Mouse (Mus musculus): ENCODE measurements at regions not wholly inside any gene's neighbourhood (a gene's known extent, or its start where the extent isn't known, plus 50 kb on each side); places are given as distances from the start of the nearest gene placed in this dataset.

DNA sequence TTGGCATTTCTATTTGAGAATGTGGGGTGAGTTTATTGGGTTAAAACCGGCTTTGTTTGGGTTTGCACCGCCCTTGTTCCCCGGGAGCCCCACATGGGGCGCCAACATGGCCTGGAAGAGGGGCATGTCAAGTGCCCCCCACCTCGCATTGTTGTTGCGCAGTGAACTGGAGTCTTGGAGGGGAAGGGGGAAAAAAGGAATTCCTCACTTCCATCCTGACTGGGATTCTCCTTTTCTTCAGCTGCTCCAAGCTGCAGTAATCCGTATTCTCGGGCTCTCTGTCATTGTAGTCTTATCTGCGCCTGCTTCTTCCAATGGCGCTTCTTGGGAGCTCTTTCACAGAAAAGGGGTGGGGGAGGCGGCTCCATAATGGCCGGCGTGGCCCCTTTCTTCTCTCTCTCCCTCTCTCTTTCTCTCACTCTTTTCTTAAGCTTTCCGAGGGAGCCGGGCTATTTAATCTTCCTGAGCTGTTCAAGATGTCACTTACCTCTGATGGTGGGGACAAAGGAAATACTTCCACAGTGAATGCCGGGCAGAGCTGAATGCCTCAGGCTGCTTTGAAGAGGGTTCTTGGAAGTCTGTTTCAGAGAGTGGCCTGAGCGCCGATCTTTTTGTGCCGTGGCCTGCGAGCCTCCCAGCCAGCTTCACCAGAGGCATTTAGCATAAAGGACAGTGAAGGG, 218.6 kb downstream of the Mycn start:
- no peaks in the 10 kb centered on the region for H3K36me3 ChIP-seq (ENCODE audit: control insufficient read depth, insufficient read depth)
- WGBS: 85% methylated on average over 20 of the region's 20 CpGs
- H3K27ac ChIP-seq (ENCODE audit: low read depth, low read length): no peak overlapping the region
- TF ChIP-seq CTCF (IDR thresholded peaks at IDR 0.05; ENCODE audit: low read depth): no peak
- no peak overlapping the region for H3K4me2 ChIP-seq (replicated peaks; ENCODE audit: low read depth)
- H3K27me3 ChIP-seq (replicated peaks; ENCODE audit: control insufficient read depth, insufficient read depth, low read length): no peaks in the 10 kb centered on the region
- no peak overlapping the region for H3K9ac ChIP-seq (ENCODE audit: low read depth, low read length)
- no peak overlapping the region for H3K4me3 ChIP-seq (ENCODE audit: low read depth, low read length)
- no peaks in the 10 kb centered on the region for H3K4me1 ChIP-seq (replicated peaks; ENCODE audit: control insufficient read depth, insufficient read depth, low read length)
- no peaks in the 10 kb centered on the region for H3K9me3 ChIP-seq (ENCODE audit: control insufficient read depth)
- no peak for ATAC-seq

DNA sequence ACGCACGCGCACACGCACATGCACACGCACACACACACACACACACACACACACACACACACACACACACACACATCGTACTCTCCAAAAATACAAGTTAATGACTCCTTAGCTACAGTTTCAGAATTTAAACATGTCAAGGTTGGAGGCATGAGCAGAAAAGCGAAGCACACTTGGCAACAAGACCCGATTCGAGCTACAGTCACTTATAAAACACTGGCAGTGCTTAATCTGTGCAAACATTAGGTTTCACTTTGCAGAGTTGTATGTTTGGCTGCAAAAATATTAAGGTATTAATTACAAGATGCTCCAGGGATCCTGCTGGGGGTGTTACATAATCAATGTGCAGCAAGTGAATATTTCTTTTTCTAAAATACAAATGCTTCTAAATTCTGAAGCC, 225.0 kb downstream of the Mycn start:
- Histone ChIP-seq H3K4me2 (replicated peaks; ENCODE audit: low read depth) (no peak overlapping the region), H3K9ac (ENCODE audit: low read depth, low read length) (no peak overlapping the region), H3K4me3 (ENCODE audit: low read depth, low read length) (no peak overlapping the region), H3K9me3 (ENCODE audit: control insufficient read depth) (no peaks in the 10 kb centered on the region), H3K27me3 (replicated peaks; ENCODE audit: control insufficient read depth, insufficient read depth, low read length) (no peaks in the 10 kb centered on the region), H3K36me3 (ENCODE audit: control insufficient read depth, insufficient read depth) (no peaks in the 10 kb centered on the region), H3K27ac (ENCODE audit: low read depth, low read length) (no peak overlapping the region), H3K4me1 (replicated peaks; ENCODE audit: control insufficient read depth, insufficient read depth, low read length) (no peaks in the 10 kb centered on the region)
- 86% methylated on average over 9 of the region's 9 CpGs for WGBS
- no peak for ATAC-seq
- no peak for TF ChIP-seq CTCF (IDR thresholded peaks at IDR 0.05; ENCODE audit: low read depth)

DNA sequence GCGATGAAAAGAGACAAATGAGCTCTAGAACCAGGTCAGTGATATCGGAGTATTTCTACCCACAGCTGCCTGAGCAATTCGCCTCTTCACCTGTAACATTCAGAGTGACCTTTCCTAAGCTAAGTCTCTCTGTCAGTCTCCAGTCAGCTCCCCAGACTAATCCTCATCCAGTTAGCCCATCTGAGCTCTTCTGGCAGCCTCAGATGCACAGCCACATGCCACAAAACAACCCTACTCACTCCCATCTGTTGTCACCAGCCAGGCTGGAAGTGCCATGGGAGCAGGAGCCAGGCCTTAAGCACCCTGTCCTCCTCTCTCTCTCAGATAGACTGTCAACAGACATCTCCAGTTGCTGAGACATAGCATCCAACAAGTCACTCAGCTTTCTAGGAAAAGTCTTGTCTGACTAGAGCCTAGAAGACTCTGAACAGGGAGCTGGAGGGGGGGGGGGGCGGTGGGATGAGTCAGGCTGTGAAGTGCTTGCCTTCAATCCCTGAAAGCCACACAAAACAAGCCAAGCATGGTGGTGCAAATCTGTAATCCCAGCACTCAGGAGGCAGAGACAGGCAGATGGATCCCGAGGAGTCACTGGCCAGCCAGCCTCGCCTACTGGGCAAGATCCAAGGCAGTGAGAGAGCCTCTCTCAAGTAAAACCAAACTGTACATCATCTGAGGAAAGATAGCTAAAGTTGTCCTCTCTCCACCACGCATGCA, 225.6 kb downstream of the Mycn start:
- ATAC-seq: no peak
- no peak for TF ChIP-seq CTCF (IDR thresholded peaks at IDR 0.05; ENCODE audit: low read depth)

DNA sequence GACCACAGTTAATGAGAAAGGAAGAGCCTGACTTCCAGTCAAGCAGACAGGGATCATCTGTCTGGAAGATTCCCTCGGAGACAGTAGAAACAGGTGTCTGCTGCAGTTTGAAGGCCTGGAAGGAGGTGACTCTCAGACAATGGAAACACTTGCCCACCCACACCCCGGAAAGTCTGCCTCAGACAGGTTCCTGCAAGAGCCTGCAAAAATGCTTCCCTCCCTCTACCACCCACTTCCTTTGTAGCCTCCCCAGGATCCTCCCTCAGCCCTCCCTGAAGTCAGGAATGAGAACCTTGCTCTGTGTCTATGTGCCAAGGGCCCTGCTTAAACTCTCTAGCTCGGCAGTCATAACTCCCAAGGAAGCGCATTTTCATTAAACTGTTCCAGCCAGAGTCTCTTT, 226.2 kb downstream of the Mycn start:
- H3K36me3 ChIP-seq (ENCODE audit: control insufficient read depth, insufficient read depth): no peaks in the 10 kb centered on the region
- H3K4me2 ChIP-seq (replicated peaks; ENCODE audit: low read depth): no peak overlapping the region
- 68% methylated on average over 4 of the region's 4 CpGs for WGBS
- no peak overlapping the region for H3K4me3 ChIP-seq (ENCODE audit: low read depth, low read length)
- no peaks in the 10 kb centered on the region for H3K9me3 ChIP-seq (ENCODE audit: control insufficient read depth)
- no peak for TF ChIP-seq CTCF (IDR thresholded peaks at IDR 0.05; ENCODE audit: low read depth)
- H3K9ac ChIP-seq (ENCODE audit: low read depth, low read length): no peak overlapping the region
- no peaks in the 10 kb centered on the region for H3K27me3 ChIP-seq (replicated peaks; ENCODE audit: control insufficient read depth, insufficient read depth, low read length)
- no peak for ATAC-seq
- no peak overlapping the region for H3K27ac ChIP-seq (ENCODE audit: low read depth, low read length)
- H3K4me1 ChIP-seq (replicated peaks; ENCODE audit: control insufficient read depth, insufficient read depth, low read length): no peaks in the 10 kb centered on the region

More for the DNA sequence above, 225.6 kb downstream of the Mycn start:
- Histone ChIP-seq H3K27me3 (replicated peaks; ENCODE audit: control insufficient read depth, insufficient read depth, low read length) (no peaks in the 10 kb centered on the region), H3K9ac (ENCODE audit: low read depth, low read length) (no peak overlapping the region), H3K4me1 (replicated peaks; ENCODE audit: control insufficient read depth, insufficient read depth, low read length) (no peaks in the 10 kb centered on the region), H3K9me3 (ENCODE audit: control insufficient read depth) (no peaks in the 10 kb centered on the region), H3K36me3 (ENCODE audit: control insufficient read depth, insufficient read depth) (no peaks in the 10 kb centered on the region), H3K27ac (ENCODE audit: low read depth, low read length) (no peak overlapping the region), H3K4me3 (ENCODE audit: low read depth, low read length) (no peak overlapping the region), H3K4me2 (replicated peaks; ENCODE audit: low read depth) (no peak overlapping the region)
- WGBS: 80% methylated on average over 7 of the region's 7 CpGs

DNA sequence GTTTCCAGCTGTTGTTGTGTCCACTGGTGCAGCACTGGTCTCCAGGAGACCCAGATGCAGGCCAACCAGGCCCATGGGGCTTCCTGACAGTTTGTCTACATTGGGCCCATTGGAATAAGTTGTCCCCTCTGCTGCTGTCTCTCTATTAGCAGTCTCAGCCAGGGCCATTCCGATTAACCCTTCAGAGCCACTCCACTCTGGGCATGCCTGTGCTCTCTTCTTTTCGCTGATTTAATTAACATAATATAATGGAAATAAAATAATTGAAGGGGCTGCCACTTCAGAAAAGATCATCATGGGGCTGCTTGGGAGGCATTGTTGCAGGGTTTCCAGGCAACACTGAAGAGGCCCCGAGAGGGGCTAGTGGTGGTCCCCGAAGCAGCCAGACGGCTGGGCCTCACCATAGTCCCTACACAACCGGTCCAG, 231.5 kb downstream of the Mycn start:
- Histone ChIP-seq H3K9ac (ENCODE audit: low read depth, low read length) (no peak overlapping the region), H3K4me2 (replicated peaks; ENCODE audit: low read depth) (no peak overlapping the region), H3K27ac (ENCODE audit: low read depth, low read length) (no peak overlapping the region), H3K36me3 (ENCODE audit: control insufficient read depth, insufficient read depth) (no peaks in the 10 kb centered on the region), H3K27me3 (replicated peaks; ENCODE audit: control insufficient read depth, insufficient read depth, low read length) (no peaks in the 10 kb centered on the region), H3K4me3 (ENCODE audit: low read depth, low read length) (no peak overlapping the region), H3K4me1 (replicated peaks; ENCODE audit: control insufficient read depth, insufficient read depth, low read length) (no peaks in the 10 kb centered on the region), H3K9me3 (ENCODE audit: control insufficient read depth) (no peaks in the 10 kb centered on the region)
- TF ChIP-seq CTCF (IDR thresholded peaks at IDR 0.05; ENCODE audit: low read depth): no peak
- ATAC-seq: no peak
- 80% methylated on average over 6 of the region's 6 CpGs for WGBS

DNA sequence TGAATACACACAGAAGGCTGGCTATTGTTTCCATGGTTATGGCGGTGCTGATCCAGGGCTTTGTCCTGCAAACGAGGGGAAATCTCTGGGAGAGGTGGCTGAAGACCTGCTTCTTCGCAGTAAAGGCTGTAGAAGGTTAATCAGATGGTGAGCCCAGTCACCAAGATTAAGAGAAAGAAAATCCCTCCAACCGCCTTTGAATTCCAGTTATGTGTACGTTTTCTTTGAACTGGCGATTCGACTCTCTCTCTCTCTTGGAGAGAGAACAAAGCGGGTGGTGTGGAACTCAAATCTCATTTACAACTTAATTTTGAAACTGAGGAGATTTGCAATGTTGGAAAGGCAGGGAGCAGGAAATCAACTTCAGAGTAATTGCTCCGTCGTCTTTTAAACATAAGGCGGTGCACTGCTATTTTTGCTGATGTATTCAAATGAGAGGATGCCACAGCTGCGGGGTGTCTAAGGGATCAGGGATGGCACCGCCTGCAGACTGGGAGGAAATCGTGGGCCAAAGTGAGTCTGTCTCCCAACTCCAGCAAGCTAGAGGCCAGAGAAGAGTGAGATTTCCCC, 232.7 kb downstream of the Mycn start:
- H3K4me2 ChIP-seq (replicated peaks; ENCODE audit: low read depth): no peak overlapping the region
- no peak for TF ChIP-seq CTCF (IDR thresholded peaks at IDR 0.05; ENCODE audit: low read depth)

More for the DNA sequence above, 232.7 kb downstream of the Mycn start:
- Histone ChIP-seq H3K9me3 (ENCODE audit: control insufficient read depth) (no peaks in the 10 kb centered on the region), H3K36me3 (ENCODE audit: control insufficient read depth, insufficient read depth) (no peaks in the 10 kb centered on the region), H3K9ac (ENCODE audit: low read depth, low read length) (no peak overlapping the region), H3K27me3 (replicated peaks; ENCODE audit: control insufficient read depth, insufficient read depth, low read length) (no peaks in the 10 kb centered on the region), H3K4me1 (replicated peaks; ENCODE audit: control insufficient read depth, insufficient read depth, low read length) (no peaks in the 10 kb centered on the region), H3K27ac (ENCODE audit: low read depth, low read length) (no peak overlapping the region), H3K4me3 (ENCODE audit: low read depth, low read length) (no peak overlapping the region)
- no peak for ATAC-seq
- WGBS: 44% methylated on average over 14 of the region's 14 CpGs

All from intestine, postnatal 0 days (tissue).